Mouse (Mus musculus) embryo, embryonic 9.5 days (tissue): ENCODE results near the gene Rnase2b.
"Not testable (repeated sequence)": the region's sequence is repeated elsewhere in the genome, so short reads cannot be mapped to it uniquely, and the experiment has no call there.

Source experiments
- DNase-seq: peaks from one replicate; pipeline ENCODE4 v3.0.0-alpha.2; 2017; ENCODE audit errors: extremely low spot score

The Rnase2b gene

DNA sequence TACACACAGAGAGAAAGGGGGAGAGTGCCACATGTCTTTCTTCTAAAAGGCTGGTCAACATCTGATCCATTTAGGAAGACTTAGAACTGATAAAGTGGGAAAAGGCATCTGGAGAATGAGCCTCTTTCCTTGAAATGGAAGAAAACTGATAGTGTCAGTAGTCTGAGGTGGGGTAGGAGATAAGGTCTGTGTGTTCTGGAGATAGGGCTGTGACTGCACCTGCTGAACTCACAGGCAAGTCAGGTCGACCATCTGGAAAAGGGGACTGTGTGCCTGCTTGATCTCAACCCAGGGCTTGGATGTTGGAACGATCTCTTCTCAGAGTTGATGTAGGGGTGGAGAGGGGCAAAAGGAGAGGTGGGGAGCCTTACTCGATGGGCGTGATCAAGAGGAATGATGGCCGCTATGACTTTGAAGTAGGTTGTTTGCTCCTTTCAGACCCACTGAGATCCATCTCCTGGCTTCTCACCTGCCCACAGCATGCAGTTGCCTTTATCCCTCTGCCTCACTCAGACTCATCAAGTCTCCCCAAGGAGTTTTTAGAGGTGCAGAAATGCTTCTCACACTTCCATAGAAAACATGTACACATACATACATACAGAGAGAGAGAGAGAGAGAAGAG lies 9.7 kb upstream of the Rnase2b start:
- DNase-seq: no peak

- no peak for DNase-seq
These were observed 5.9 kb upstream of the Rnase2b start for GRCm38 (mm10) chr14:51156056-51156735.

DNA sequence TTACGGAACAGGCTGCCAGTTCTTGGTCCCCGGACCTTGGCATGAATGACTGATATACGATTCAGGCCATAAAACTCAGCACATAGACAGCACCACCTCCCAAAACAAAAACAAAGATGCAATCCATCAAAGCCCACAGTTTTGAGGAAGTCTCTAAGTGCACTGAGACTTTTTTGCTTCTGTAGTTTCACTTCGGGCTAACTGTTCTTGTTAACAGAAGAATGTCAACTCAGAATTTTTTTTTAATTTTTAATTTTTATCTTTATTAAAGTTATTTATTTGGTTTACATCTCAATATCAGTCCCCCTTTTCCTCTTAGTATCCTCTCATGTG lies 5.4 kb upstream of the Rnase2b start:
- no peak for DNase-seq

GRCm38 (mm10) chr14:51157072-51157471 lies 5.0 kb upstream of the Rnase2b start:
- DNase-seq: no peak

DNA sequence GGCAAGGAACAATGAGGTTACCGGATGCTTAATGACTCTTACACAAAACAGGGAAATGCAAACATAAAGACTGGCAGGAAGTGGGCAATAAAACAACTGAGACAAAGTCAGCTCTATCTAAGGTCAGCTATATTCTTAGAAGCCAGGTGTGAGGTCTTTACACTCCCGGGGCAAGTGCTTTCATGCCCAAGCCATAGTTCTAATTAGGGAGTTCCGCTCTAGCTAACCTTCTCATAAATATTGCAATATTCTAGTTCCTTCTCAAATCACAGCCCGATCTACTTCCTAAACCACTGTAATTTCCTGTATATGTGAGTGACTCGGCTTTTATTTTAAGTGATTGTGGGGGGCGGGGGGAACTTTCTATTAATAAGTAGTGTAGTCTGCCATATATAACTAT lies 1.3 kb downstream of the Rnase2b start:
- DNase-seq: not testable (repeated sequence)

DNA sequence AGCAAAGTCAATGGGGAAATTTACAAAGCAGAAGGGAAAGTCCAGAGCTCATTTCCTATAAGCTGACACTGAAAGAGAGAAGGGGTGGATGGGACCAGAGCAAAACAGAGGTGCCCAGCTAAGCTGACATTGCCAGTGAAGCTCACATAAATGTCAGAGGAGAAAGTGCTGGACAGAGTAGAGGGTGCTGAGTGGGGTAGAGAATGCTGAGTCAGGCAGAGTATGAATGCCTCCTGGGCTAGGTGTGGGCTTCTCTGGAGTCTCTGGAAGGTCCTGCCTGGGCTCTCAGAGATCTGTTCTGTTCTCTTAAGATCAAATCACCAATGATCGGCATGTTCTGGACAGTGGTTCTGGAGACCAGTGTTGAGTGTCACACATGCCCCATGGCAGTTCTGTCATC lies 3.4 kb downstream of the Rnase2b start:
- no peak for DNase-seq

DNA sequence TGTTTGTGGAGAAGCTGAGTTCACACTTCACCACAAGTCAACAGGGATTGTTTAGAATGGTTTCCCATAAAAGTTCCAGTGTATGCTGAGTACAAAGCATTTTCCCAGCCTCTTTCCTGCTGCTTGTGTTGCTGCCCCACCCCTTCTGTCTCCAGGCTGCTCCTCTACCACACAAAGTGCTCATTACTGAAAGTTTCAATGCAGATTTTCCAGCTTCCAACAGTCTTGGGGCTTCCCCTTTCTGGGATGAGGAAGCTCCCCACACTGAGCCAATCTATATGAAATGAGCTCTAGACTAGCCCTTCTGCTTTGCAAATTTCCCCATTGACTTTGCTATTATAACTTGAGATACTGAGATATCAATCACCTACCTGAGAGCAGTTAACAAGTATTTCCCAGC lies 4.0 kb downstream of the Rnase2b start:
- DNase-seq: no peak

DNA sequence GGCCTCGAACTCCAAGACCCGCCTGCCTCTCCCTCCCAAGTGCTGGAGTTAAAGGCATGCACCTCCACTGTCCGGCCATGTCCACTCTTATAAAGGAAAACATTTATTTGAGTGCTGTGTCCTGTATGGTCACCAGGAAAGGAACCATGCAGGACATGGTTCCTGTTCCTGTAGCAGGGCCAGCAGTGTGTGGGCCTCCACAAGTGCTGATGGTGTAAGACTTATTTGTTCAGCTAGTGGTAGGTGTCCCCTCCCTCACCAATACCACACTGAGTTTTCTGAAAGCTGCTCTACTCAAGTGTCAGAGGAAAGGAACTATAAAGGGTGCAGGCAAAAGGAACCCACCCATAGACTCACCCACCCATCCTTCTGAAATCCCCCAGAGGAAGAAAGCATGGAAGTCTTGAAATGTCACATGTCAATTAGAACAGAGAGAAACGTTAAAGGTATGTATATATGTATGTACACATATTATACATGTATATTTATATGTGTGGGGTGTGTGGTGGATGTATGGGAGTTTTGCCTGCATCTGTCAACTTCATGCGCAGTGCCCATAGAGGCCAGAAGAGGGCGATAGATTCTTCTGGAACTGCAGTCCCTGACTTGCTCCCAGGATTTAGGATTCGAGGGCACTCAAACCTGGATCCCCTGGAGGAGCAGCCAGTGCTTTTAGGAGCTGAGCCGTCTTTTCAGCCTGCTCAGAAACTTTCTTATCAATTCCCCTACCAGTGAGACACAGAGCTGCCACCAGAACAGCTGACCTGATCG lies 10.2 kb downstream of the Rnase2b start:
- peak; percentile 52 for DNase-seq

DNA sequence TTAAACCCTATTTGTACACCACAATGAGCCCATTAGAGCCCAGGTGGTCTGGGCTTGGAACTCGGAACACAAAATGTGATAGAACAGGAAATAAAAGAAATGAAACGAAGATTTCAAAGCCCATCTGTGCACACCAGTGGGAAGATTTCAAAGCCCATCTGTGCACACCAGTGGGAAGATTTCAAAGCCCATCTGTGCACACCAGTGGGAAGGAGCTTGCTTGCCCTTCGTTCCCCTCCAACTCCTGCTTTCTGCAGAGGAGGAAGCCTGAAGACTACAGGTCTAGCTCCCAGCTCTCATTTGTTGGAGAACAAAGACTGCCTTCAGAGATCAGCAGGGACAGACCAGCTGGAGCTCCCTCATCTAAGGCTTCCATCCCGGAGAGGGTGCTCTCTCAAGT lies 10.9 kb downstream of the Rnase2b start:
- not testable (repeated sequence) for DNase-seq

DNA sequence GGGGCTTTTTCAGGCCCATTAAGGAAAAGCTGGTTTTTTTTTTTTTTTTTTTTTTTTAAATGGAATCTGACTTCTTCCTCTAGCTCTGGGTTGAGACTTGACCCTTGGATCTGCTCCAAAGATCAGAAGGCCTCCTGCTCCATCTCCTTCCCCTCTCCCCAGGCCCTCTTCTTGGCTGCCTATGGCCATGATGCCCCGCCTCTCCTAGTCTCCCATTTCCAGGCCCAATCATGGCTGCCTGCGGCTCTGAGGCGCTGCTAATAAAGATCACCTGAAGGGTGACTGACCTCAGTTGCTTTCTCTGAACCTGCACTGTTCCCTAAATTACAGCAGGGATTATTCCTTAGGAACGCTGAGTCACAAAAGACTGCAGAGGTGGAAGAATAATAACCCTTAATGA lies 11.8 kb downstream of the Rnase2b start:
- DNase-seq: no peak

- not testable (repeated sequence) for DNase-seq
These were observed 19.0 kb downstream of the Rnase2b start for GRCm38 (mm10) chr14:51181051-51181450.

DNA sequence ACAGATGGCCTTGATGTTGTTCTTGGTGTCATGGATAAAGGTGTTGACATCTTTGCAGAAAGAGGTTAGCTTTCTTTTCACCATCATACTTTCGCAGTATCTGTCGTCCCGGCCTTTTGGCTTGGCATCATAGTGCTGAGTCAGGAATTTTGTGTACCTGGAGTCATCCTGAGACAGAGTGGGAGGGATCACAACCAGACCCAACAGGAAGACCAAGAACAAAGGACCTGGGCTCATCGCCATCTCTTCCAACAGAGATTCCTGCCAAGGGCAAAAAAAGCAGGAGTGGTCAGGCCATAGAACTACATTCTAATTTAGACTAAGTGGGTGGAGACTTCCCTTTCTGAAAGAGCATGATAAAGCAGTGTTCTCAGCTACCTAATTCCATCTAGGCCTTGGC lies 33.6 kb downstream of the Rnase2b start:
- no peak for DNase-seq

GRCm38 (mm10) chr14:51199098-51200023 lies 37.3 kb downstream of the Rnase2b start, which contains the start of gene Ang2:
Gene Ang2 (minus strand): TSS chr14:51199148.
- no peak for DNase-seq

DNA sequence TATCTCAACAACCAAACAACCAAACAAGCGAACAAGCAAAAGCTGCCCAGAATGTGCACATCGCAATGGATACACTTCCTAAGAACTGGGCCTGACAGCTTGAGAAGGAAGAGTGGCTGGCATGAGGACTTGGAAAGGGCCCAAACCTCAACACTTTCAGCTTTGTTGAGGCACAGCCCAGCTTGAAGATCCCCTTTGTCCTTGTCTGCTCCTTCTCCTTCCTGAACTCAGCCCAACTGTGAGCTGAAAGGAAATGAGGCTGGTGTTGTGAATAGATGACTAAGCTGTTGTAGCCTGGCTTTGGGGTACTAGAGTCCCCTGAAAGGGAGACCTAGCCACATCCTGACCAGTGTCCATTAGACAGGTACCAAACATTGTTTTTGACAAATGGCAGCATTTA lies 38.0 kb downstream of the Rnase2b start:
- no peak for DNase-seq

GRCm38 (mm10) chr14:51200466-51200865 lies 38.4 kb downstream of the Rnase2b start:
- DNase-seq: no peak

- DNase-seq: no peak
These were observed 41.1 kb downstream of the Rnase2b start, which contains the start of gene Ear14 for GRCm38 (mm10) chr14:51203115-51203514. Gene Ear14 (plus strand): TSS chr14:51203391.
